Mouse (Mus musculus) sigmoid colon, adult 10 weeks (tissue): ENCODE measurements around the gene Gm4881. TPM values are rescaled to one million over a fixed set of nuclear protein-coding genes. Genes with fewer than 3 reads are reported as not detected.

Experiments used
- polyA plus RNA-seq: library from polyadenylated mRNA; stranded (reverse); fragments of 350-450 nt; fragmentation: Illumina TruSeq; extraction: RNeasy Lipid Tissue Mini Kit (QIAGEN cat#74804); gene quantifications from one replicate; pipeline ENCODE4 v1.2.3, GENCODE M21; 2014; ENCODE audit warnings: low read depth, low replicate concordance

Gene Gm4881
- polyA plus RNA-seq, result not detected

GRCm38 (mm10) chr7:24944257-24944950, at the start of gene Gm4881:
Gene Gm4881, minus strand, starts transcription at chr7:24944494.

GRCm38 (mm10) chr7:24971972-24972893, 27.9 kb upstream of the Gm4881 start, which contains the start of gene Rabac1:
Gene Rabac1, minus strand, starts transcription at chr7:24972754.

DNA sequence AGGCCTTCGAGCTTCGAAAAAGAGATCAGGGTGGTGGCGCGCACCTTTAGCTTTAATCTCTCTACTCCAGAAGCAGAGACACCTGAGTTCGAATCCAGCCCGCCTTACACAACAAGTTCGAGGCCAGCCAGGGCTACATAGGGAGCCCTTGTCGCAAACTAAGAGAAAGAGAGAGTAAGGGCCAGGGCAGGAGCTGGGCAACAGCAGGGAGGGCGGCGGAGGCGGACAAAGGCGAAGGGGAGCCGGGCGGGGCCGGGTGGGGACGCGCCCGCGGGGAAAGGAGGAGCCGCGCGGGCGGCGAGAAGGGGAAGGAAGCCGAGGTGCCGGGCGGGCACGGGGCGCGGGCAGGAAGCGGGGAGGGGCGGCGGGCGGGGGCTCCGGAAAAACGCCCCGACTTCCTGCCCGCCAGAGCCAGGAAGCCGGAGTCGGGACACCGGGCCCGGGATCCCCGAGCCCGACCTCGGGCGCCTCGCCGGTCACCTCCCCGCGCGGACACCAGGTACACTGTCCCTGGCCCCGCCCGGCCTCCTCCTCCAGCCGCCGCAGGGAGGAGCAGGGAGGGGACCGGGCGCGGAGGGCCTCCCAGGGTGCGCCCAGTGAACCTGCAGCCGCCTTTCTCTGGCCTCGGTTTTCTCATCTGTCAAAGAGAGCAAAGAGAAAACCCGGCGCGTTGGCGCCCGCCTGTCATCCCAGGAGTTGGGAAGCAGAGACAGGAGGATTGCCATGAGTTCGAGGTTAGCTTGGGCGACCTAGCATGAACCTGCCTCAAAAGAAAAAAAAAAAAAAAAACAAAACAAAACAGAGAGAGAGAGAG, 41.5 kb downstream of the Gm4881 start, which contains the start of gene Arhgef1:
Arhgef1 (plus strand) TSS at position 283 of the 814 bp plus-strand sequence.

GRCm38 (mm10) chr7:24897224-24897623, 47.1 kb downstream of the Gm4881 start, which contains the start of gene Cd79a:
Gene Cd79a, plus strand, starts transcription at chr7:24897381.

GRCm38 (mm10) chr7:24883896-24884692, 60.2 kb downstream of the Gm4881 start, which contains the start of gene Rps19:
Gene Rps19, plus strand, starts transcription at chr7:24884371.

Other genes with a start within 250 kb of the Gm4881 start
- not detected for gene BC049730, start 235.3 kb downstream of the Gm4881 start, polyA plus RNA-seq
- gene Gm4763, start 217.6 kb downstream of the Gm4881 start, polyA plus RNA-seq, result not detected
- gene Cd177, start 184.2 kb downstream of the Gm4881 start, polyA plus RNA-seq, result 7.5 TPM
- 116 TPM for gene Ceacam10, start 167.3 kb downstream of the Gm4881 start, polyA plus RNA-seq
- gene Gm9844, start 82.3 kb downstream of the Gm4881 start, polyA plus RNA-seq, result not detected
- gene Lypd4, start 74.6 kb downstream of the Gm4881 start, polyA plus RNA-seq, result not detected
- not detected for gene Dmrtc2, start 74.4 kb downstream of the Gm4881 start, polyA plus RNA-seq
- 24.5 TPM for gene Rps19, start 60.1 kb downstream of the Gm4881 start, polyA plus RNA-seq
- 1.3 TPM for gene Cd79a, start 47.1 kb downstream of the Gm4881 start, polyA plus RNA-seq
- gene Arhgef1, start 41.6 kb downstream of the Gm4881 start, polyA plus RNA-seq, result 1.7 TPM
- gene Rabac1, start 28.3 kb upstream of the Gm4881 start, polyA plus RNA-seq, result not detected
- gene Atp1a3, start 61.5 kb upstream of the Gm4881 start, polyA plus RNA-seq, result not detected
- 0.63 TPM for gene Grik5, start 127.9 kb upstream of the Gm4881 start, polyA plus RNA-seq
- 0.95 TPM for gene Zfp574, start 128.1 kb upstream of the Gm4881 start, polyA plus RNA-seq
- gene Pou2f2, start 235.2 kb upstream of the Gm4881 start, polyA plus RNA-seq, result 1.7 TPM